Mouse (Mus musculus): Measurements from ENCODE around the gene Plekhh3.

Plekhh3 gene

DNA sequence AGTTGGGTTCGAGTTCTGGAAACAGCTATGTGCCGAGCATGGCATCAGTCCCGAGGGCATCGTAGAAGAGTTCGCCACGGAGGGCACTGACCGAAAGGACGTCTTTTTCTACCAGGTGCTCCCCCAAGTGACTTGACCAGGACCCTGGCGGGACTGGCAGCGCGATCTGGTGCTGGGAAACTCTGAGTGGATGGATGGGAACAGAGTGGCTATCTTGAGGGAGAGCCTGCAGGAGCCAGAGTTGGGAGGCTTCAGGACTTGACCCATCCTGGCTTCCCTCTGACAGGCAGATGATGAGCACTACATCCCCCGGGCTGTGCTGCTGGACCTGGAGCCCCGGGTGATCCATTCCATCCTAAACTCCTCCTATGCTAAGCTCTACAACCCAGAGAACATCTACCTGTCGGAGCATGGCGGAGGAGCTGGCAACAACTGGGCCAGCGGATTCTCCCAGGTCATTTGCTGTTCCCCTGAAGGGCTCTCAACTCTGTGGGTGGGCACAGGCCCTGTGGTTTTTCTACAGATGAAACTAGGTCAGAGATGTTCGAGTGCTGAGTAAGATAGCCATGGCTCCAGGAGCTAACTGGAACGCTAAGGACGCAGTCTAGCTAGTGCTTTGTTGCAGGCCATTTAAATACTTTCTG is 50.5 kb downstream of the Plekhh3 start:
- no peak for DNase-seq (ENCODE audit: extremely low spot score)

DNA sequence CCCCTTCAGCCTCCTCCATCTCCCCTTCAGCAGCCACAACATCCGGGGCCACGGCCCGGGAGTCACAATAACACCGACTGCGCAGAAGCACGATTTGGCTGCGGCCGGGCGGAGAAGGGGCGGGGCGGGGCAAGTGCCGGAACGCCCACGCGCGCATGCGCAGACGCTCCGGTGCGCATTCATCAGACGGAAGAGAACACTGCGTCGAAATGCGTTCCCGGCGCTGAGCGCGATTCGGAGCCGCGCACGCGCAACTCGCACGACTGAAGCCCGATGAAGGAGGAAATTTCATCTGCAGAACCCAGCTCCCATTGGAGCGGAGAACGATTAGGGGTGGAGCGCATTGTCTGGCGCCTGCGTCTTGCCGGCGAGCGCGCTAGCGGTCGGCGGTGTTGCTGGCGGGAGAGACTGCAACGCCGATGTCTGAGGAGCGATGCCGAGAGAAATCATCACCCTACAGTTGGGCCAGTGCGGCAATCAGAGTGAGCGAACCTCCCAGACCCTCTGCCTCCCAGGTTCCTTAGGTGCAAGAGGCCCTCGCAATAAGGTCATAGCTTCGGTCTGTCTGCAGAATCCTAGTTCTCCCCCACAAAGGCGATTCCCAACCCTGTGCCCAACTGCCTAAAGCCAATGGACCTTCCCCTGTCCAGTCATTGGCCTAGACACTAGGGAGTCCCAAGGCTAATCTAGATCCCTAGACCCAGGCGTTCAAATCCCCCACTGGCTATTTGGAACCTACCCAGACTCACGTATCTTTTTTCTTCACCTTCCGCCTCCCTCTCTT is 51.2 kb downstream of the Plekhh3 start, which contains the start of the genes Retreg3 and Tubg1:
Retreg3 (minus strand) TSS at position 133 of the 784 bp plus-strand sequence.
Tubg1 (plus strand) TSS at position 178 of the 784 bp plus-strand sequence.
- peak; percentile 99 for DNase-seq (ENCODE audit: extremely low spot score)

DNA sequence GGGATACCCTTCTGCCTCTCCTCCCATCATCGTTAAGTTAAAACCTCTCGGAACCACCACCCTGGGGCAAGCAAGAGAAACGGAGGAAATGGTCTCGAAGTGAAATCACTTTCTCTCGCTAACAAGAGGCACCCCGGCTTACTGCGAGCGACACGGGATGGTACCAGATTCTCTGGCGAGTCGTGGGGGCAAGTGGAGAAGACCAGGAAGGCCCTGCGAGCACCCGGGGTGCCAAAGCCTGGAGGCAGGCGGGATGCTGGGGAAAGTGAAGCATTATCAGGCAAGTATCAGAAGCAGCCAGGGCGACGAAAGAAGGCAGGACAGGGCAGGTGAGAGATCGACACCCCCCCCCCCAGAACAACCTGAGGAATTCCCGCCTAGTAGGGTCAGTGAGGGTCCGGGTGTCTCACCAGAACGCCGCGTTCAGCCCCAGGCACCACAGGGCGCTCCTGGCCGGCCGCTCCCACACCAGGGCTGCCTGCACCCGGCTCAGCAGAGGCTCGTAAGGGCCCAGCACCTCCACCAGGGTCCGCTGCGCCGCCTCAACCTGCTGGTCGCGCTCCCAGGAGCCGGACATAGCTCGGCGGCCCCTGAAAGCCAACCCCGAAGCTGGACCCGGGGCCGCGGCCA is 51.9 kb downstream of the Plekhh3 start:
- no peak for DNase-seq (ENCODE audit: extremely low spot score)

DNA sequence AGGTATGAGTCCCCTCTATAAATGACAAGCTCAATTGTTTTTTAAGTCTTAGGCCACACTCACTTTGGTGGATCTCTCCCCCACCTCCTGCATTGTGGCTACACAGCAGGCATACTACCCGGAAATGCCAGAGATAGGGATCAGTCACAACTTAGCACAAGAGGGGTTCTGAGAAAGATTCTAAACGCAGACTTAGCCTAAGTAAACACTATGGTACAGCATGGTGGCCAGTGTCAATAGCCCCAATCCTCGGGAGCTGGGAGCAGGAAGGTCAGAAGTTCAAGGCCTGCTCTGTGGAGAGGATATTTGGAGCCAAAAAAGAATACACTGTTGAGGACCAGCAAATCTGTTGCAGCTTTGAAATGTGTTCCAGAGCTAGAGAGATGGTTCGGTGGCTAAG is 53.0 kb downstream of the Plekhh3 start:
- DNase-seq (ENCODE audit: extremely low spot score): no peak

DNA sequence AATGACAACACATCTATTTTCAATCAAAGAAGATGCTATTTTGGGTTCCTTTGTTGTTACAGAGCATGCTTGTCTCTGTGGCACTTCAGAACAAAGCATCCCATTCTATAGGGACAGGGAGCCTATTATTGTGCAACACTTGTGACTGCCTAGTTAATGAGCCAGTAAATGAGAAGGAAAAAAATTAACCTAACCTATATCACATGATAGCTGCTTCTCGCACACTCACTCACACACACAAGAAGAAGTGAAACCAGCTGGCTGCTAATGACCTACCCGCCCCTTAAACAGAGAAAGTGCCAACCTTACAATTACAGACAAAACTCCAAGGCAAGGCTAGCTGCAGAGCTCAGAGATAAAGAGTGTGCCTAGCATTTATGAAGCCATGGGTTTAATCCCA is 55.6 kb downstream of the Plekhh3 start:
- no peak for DNase-seq (ENCODE audit: extremely low spot score)

Data from embryo, embryonic 9.5 days (tissue).